ENCODE assay signal across 24 mouse cellular contexts in genomic region chr1:135438801-135439200, GRCm38 (mm10).
"Had no signal": no experiment of that assay in that cellular context is flagged by ENCODE, and none has a peak within 500 bp of the region (broad histone marks: within the 10 kb centered on the region; RNA-seq: fewer than 3 reads in every experiment).

No protein-coding gene starts in this region.

- ATAC-seq: hindbrain, postnatal 0 days; intestine, embryonic 16.5 days; liver, embryonic 12.5 days had no signal

- H3K4me3 ChIP-seq: hindbrain, embryonic 13.5 days; hindbrain, embryonic 15.5 days; kidney, embryonic 15.5 days; limb, embryonic 13.5 days; limb, embryonic 15.5 days; liver, embryonic 12.5 days had no signal

- H3K27ac ChIP-seq: hindbrain, embryonic 13.5 days; hindbrain, embryonic 15.5 days; hindbrain, postnatal 0 days; kidney, embryonic 15.5 days; kidney, postnatal 0 days; limb, embryonic 13.5 days; limb, embryonic 15.5 days; liver, embryonic 12.5 days; liver, embryonic 14.5 days had no signal

- H3K4me1 ChIP-seq: hindbrain, embryonic 13.5 days; hindbrain, embryonic 15.5 days; limb, embryonic 15.5 days had no signal

- H3K27me3 ChIP-seq: hindbrain, embryonic 13.5 days; hindbrain, embryonic 15.5 days; kidney, embryonic 15.5 days; limb, embryonic 13.5 days; limb, embryonic 15.5 days; liver, embryonic 12.5 days had no signal

- H3K9me3 ChIP-seq: hindbrain, embryonic 13.5 days; hindbrain, embryonic 15.5 days; kidney, embryonic 15.5 days; limb, embryonic 13.5 days; limb, embryonic 15.5 days; liver, embryonic 12.5 days had no signal

- DNase-seq: gastrocnemius, postnatal 14 days; gastrocnemius, postnatal 36 days; heart, adult 18-20 months; heart, postnatal 10 days; heart, postnatal 36 days; kidney, adult 11 months; kidney, adult 2 months; kidney, adult 9 months; kidney, postnatal 14 days; kidney, postnatal 36 days; layer of hippocampus, adult 9-11 months; layer of hippocampus, postnatal 36 days; left cerebral cortex, postnatal 4 days had no signal

- H3K9ac ChIP-seq: hindbrain, embryonic 13.5 days; hindbrain, embryonic 15.5 days; kidney, embryonic 15.5 days; limb, embryonic 13.5 days; limb, embryonic 15.5 days; liver, embryonic 12.5 days; liver, embryonic 14.5 days had no signal

- H3K4me2 ChIP-seq: heart, embryonic 11.5 days; hindbrain, embryonic 13.5 days; hindbrain, embryonic 15.5 days; kidney, embryonic 15.5 days; limb, embryonic 13.5 days; limb, embryonic 15.5 days; liver, embryonic 12.5 days had no signal
